9 mouse cellular contexts compared by ENCODE assay signal in the genomic region with DNA sequence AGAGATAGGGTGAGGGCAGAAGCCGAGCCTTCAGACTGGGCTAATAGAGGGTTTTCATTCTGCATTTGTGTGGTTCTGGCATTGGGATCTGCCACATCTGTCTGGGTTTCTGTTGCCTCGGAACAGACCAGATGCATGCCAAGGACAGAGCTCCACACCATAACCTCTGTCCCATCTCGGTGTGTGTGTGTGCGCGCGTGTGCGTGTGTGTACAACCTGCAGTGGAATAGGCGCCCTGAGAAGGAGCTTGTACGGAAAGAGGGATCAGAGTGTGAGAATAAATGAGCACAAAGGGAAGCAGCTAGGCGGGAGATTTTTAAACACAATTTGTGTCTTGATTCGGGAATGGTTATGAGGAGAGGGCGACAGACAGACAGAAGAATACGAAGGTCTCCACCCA.
A peak's percentile ranks its signal among the peaks of the same experiment; 100 is the strongest.
DNase-seq lines count a peak whose midpoint lies in the region; ATAC-seq lines count a peak whose summit lies in the region.
"Had no signal": no experiment of that assay in that cellular context is flagged by ENCODE, and none has a peak within 500 bp of the region (broad histone marks: within the 10 kb centered on the region; RNA-seq: fewer than 3 reads in every experiment).

No protein-coding gene starts in this region.

- peak overlapping the region; percentile 39 for H3K4me3 ChIP-seq in heart, embryonic 12.5 days
- H3K4me3 ChIP-seq in hindbrain, embryonic 11.5 days (ENCODE audit: low read depth, low read length): peak overlapping the region; percentile 29
- peak overlapping the region; percentile 28 for H3K4me3 ChIP-seq in midbrain, embryonic 11.5 days (ENCODE audit: low read depth, low read length)

- H3K4me1 ChIP-seq in heart, embryonic 12.5 days (replicated peaks): peaks cover 18% of the 10 kb centered on the region
- H3K4me1 ChIP-seq in hindbrain, embryonic 11.5 days (replicated peaks; ENCODE audit: control insufficient read depth, insufficient read depth, low read length): peaks cover 3% of the 10 kb centered on the region
- peaks cover 13% of the 10 kb centered on the region for H3K4me1 ChIP-seq in midbrain, embryonic 11.5 days (ENCODE audit: control insufficient read depth, insufficient read depth, low read length)

- ATAC-seq in heart, embryonic 12.5 days (ENCODE audit: insufficient number of reproducible peaks, low FRiP score): no peak
- peak; percentile 28; the same call in 1 of the 2 replicates for ATAC-seq in hindbrain, embryonic 11.5 days (ENCODE audit: low FRiP score)
- peak; percentile 43 for ATAC-seq in midbrain, embryonic 11.5 days (ENCODE audit: low FRiP score)

- H3K4me2 ChIP-seq in heart, embryonic 12.5 days: peak overlapping the region; percentile 73
- peak overlapping the region; percentile 53 for H3K4me2 ChIP-seq in hindbrain, embryonic 11.5 days (replicated peaks; ENCODE audit: low read depth, low read length)
- peak overlapping the region; percentile 62 for H3K4me2 ChIP-seq in midbrain, embryonic 11.5 days

- WGBS in heart, embryonic 12.5 days: 18% methylated on average over 13 of the region's 13 CpGs
- 22% methylated on average over 13 of the region's 13 CpGs for WGBS in hindbrain, embryonic 11.5 days
- WGBS in midbrain, embryonic 11.5 days: 24% methylated on average over 13 of the region's 13 CpGs

- H3K27ac ChIP-seq in heart, embryonic 12.5 days (ENCODE audit: poor library complexity, severe bottlenecking): no peak overlapping the region
- peak overlapping the region; percentile 37; the same call in 1 of the 2 replicates for H3K27ac ChIP-seq in hindbrain, embryonic 11.5 days (ENCODE audit: low read depth, low read length)
- H3K27ac ChIP-seq in midbrain, embryonic 11.5 days (ENCODE audit: low read depth, low read length): peak overlapping the region; percentile 77

- intact Hi-C loops in heart, postnatal 10 days (cut with DNase I): no loop called here

- H3K9ac ChIP-seq in heart, embryonic 12.5 days: peak overlapping the region; percentile 18
- H3K9ac ChIP-seq in hindbrain, embryonic 11.5 days (ENCODE audit: low read depth, low read length): peak overlapping the region; percentile 49; the same call in 1 of the 2 replicates
- H3K9ac ChIP-seq in midbrain, embryonic 11.5 days (ENCODE audit: low read length): peak overlapping the region; percentile 71

- no peak for DNase-seq in heart, postnatal 10 days
- peak; percentile 12 for DNase-seq in brain, embryonic 18.5 days (ENCODE audit: low read depth, low spot score)
- no peak for DNase-seq in hindbrain, embryonic 11.5 days (ENCODE audit: low spot score)
- no peak for DNase-seq in midbrain, embryonic 11.5 days (ENCODE audit: low spot score, missing footprints)
- DNase-seq in right cerebral cortex, postnatal 14 days: no peak
- no peak for DNase-seq in c-Kit-positive CD71-positive TER-119-positive erythroid progenitor cells, embryonic 14.5 days (ENCODE audit: low spot score)
- no peak for DNase-seq in T-cell, adult 2 months (ENCODE audit: low spot score)

- no peaks in the 10 kb centered on the region for H3K36me3 ChIP-seq in heart, embryonic 12.5 days
- no peaks in the 10 kb centered on the region for H3K36me3 ChIP-seq in hindbrain, embryonic 11.5 days (ENCODE audit: control insufficient read depth, insufficient read depth, low read length)
- no peaks in the 10 kb centered on the region for H3K36me3 ChIP-seq in midbrain, embryonic 11.5 days (ENCODE audit: control insufficient read depth, insufficient read depth, low read length)

- peaks cover 14% of the 10 kb centered on the region; the same call in 1 of the 2 replicates for H3K27me3 ChIP-seq in heart, embryonic 12.5 days (replicated peaks)
- no peaks in the 10 kb centered on the region for H3K27me3 ChIP-seq in hindbrain, embryonic 11.5 days (ENCODE audit: control insufficient read depth, insufficient read depth, low read length)
- no peaks in the 10 kb centered on the region for H3K27me3 ChIP-seq in midbrain, embryonic 11.5 days (ENCODE audit: control insufficient read depth, insufficient read depth, low read length)
- H3K27me3 ChIP-seq: Patski had no signal

- H3K9me3 ChIP-seq in heart, embryonic 12.5 days (replicated peaks): peaks cover 8% of the 10 kb centered on the region
- no peaks in the 10 kb centered on the region for H3K9me3 ChIP-seq in hindbrain, embryonic 11.5 days (ENCODE audit: control insufficient read depth, low read length)
- no peaks in the 10 kb centered on the region for H3K9me3 ChIP-seq in midbrain, embryonic 11.5 days (ENCODE audit: control insufficient read depth, low read length)

Comparison
In these comparisons a context has a peak if more than half of its experiments do, and no peak if none do; other contexts are left out.
1. H3K9ac ChIP-seq: peak in every context shown above with its lines; median percentile 71 in midbrain, embryonic 11.5 days; 49 in hindbrain, embryonic 11.5 days; 18 in heart, embryonic 12.5 days.